Mouse (Mus musculus) liver, embryonic 15.5 days (tissue): ENCODE results near the gene Aipl1. TPM values are rescaled to one million over a fixed set of nuclear protein-coding genes. Genes with fewer than 3 reads are reported as not detected.

ENCODE experiments used
- ATAC-seq: fragments of 200-750 bp; cut with Nextera tagmentation; 2 replicates; pipeline ENCODE4 v1.8.0; 2017; ENCODE audit warnings: moderate number of reproducible peaks, mild to moderate bottlenecking, moderate library complexity; ENCODE audit not compliant: insufficient read depth
- H3K27ac ChIP-seq: fragments of 300-500 bp; sonication (generic); replicated peaks from 2 replicates; pipeline ENCODE4 v1.5.1; 2015; ENCODE audit warnings: mild to moderate bottlenecking, inconsistent platforms
- H3K27me3 ChIP-seq: fragments of 300-500 bp; sonication (generic); 2 replicates; pipeline ENCODE4 v1.6.1; 2015; ENCODE audit warnings: mild to moderate bottlenecking, inconsistent platforms
- H3K36me3 ChIP-seq: fragments of 300-500 bp; sonication (generic); replicated peaks from 2 replicates; pipeline ENCODE4 v1.6.1; 2015; ENCODE audit warnings: moderate library complexity, mild to moderate bottlenecking, inconsistent platforms
- H3K4me1 ChIP-seq: fragments of 300-500 bp; sonication (generic); replicated peaks from 2 replicates; pipeline ENCODE4 v1.6.1; 2015; ENCODE audit warnings: inconsistent platforms
- H3K4me2 ChIP-seq: fragments of 300-500 bp; sonication (generic); 2 replicates; pipeline ENCODE4 v1.6.1; 2015; ENCODE audit warnings: moderate library complexity, mild to moderate bottlenecking, inconsistent platforms
- H3K4me3 ChIP-seq: fragments of 300-500 bp; sonication (generic); replicated peaks from 2 replicates; pipeline ENCODE4 v1.5.1; 2015; ENCODE audit warnings: mild to moderate bottlenecking, inconsistent platforms
- H3K9ac ChIP-seq: fragments of 300-500 bp; sonication (generic); 2 replicates; pipeline ENCODE4 v1.6.1; 2015; ENCODE audit warnings: moderate library complexity, mild to moderate bottlenecking, inconsistent platforms
- H3K9me3 ChIP-seq: fragments of 300-500 bp; sonication (generic); replicated peaks from 2 replicates; pipeline ENCODE4 v1.6.1; 2016; ENCODE audit warnings: inconsistent platforms
- WGBS: fragments of 180-500 bp; shearing (Covaris S2); methylation state at CpG from one replicate; pipeline ENCODE4 v1.1.7; 2015; ENCODE audit warnings: mixed read lengths; ENCODE audit not compliant: insufficient replicate concordance; 5-methylcytosine and 5-hydroxymethylcytosine counted together
- polyA plus RNA-seq: library from polyadenylated mRNA; unstranded; fragments of >200 nt; fragmentation: Nextera tagmentation; extraction: Ambion mirVana; gene quantifications from 2 replicates; pipeline ENCODE4 v1.2.1, GENCODE M21; 2015

Gene Aipl1
- polyA plus RNA-seq: 0.05 and 0.14 TPM in 2 replicates

DNA sequence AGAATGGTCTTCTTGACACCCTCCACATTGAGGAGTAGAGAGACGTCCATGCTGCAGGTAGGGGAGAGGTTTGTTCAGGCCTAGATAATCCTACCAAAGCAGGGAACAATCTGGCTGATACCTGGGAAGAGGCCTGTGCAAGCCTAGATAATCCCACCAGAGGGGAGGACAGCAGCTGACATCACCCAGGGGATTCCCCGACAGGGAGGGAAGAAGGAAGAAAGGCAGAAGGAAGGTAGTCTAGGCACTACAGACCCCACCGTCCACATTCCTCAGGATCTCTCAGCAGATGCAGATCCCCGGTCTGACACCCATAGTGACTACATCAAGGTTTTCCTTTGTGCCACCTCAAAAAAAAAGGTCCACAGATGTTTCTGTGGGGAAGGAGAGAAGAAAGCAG lies at the start of gene Aipl1:
Aipl1 (minus strand) TSS at position 101 of the 400 bp plus-strand sequence.
- 36% methylated on average over 4 of the region's 4 CpGs for WGBS
- H3K36me3 ChIP-seq: no peaks in the 10 kb centered on the region
- peaks cover 13% of the 10 kb centered on the region for H3K4me1 ChIP-seq
- H3K4me2 ChIP-seq: no peak within 1 kb of the TSS
- H3K4me3 ChIP-seq: no peak within 1 kb of the TSS
- H3K9me3 ChIP-seq: no peaks in the 10 kb centered on the region
- ATAC-seq: no peak
- H3K9ac ChIP-seq: no peak within 1 kb of the TSS
- H3K27ac ChIP-seq: no peak within 1 kb of the TSS
- peaks cover 18% of the 10 kb centered on the region for H3K27me3 ChIP-seq

DNA sequence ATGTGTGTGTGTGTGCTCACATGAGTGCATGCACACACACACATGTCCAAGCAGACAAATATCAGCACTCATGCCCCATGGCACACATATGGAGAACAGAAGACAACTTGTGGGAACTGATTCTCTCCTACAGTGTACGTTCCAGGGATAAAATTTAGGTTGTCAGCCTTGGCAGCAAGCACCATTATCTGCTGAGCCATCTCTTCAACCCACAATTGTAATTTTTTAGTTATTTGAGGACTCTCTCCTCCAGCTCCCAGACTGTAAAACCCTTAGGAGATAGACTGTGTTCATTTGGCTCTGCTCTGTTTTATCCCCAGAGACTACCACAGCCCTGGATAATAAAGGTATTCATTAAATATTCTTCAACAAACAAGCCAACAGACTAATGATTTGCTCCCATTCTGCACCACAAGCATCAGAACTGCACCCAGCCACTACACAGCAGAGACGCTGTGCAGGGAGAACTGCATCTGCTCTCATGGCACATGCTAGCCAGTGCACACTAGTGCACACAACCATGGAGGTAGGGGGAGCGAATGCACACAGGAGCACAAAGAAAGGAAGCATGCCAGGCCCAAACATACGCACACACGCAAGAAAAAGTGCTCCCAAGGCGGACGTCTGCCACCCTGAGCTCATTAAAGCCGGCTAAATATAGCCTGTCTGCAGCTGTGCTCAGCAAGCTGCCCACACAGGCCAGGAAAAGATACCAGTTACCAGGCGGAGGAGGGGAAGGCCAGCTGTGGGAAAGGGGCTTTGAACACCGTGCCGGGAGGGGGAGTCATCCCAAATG lies 49.1 kb upstream of the Aipl1 start:
- no peak for ATAC-seq
- no peaks in the 10 kb centered on the region for H3K9me3 ChIP-seq
- no peaks in the 10 kb centered on the region for H3K27me3 ChIP-seq
- H3K27ac ChIP-seq: no peak overlapping the region
- no peak overlapping the region for H3K9ac ChIP-seq
- WGBS: 45% methylated on average over 11 of the region's 11 CpGs
- no peaks in the 10 kb centered on the region for H3K36me3 ChIP-seq
- no peak overlapping the region for H3K4me3 ChIP-seq
- H3K4me2 ChIP-seq: no peak overlapping the region
- no peaks in the 10 kb centered on the region for H3K4me1 ChIP-seq

- Histone ChIP-seq H3K27me3 (no peaks in the 10 kb centered on the region), H3K36me3 (no peaks in the 10 kb centered on the region), H3K4me2 (no peak overlapping the region), H3K4me3 (no peak overlapping the region), H3K9me3 (no peaks in the 10 kb centered on the region), H3K27ac (no peak overlapping the region), H3K9ac (no peak overlapping the region), H3K4me1 (no peaks in the 10 kb centered on the region)
- 79% methylated on average over 15 of the region's 15 CpGs for WGBS
- ATAC-seq: no peak
Measured at GRCm38 (mm10) chr11:72084337-72084736, 47.0 kb upstream of the Aipl1 start.

DNA sequence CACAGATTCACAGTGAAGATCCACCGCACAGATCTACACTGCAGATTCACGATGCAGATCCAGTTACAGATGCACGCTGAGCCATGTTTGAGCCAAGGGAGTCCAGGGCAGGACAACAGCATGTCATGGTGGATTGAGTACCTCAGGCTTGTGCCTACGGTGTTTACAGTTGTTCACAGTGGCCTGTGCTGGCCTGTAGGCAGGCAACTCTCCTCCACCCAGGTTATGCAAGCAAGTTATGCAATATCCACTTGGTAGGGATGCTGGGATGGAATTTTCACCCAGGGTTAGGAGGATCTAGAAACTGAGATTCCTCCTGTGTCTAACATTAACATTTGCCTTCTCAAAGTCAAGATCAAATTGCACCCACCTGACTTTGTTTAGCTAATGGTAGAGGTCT lies 45.3 kb upstream of the Aipl1 start:
- 67% methylated on average over 4 of the region's 4 CpGs for WGBS
- Histone ChIP-seq H3K27ac (no peak overlapping the region), H3K4me1 (no peaks in the 10 kb centered on the region), H3K36me3 (no peaks in the 10 kb centered on the region), H3K4me3 (no peak overlapping the region), H3K9ac (no peak overlapping the region), H3K27me3 (no peaks in the 10 kb centered on the region), H3K9me3 (no peaks in the 10 kb centered on the region), H3K4me2 (no peak overlapping the region)
- no peak for ATAC-seq

GRCm38 (mm10) chr11:72080461-72080860 lies 43.2 kb upstream of the Aipl1 start:
- 65% methylated on average over 6 of the region's 6 CpGs for WGBS
- Histone ChIP-seq H3K9me3 (no peaks in the 10 kb centered on the region), H3K4me2 (no peak overlapping the region), H3K27ac (no peak overlapping the region), H3K36me3 (no peaks in the 10 kb centered on the region), H3K4me3 (no peak overlapping the region), H3K9ac (no peak overlapping the region), H3K27me3 (no peaks in the 10 kb centered on the region), H3K4me1 (no peaks in the 10 kb centered on the region)
- ATAC-seq: no peak

- H3K36me3 ChIP-seq: no peaks in the 10 kb centered on the region
- no peaks in the 10 kb centered on the region for H3K4me1 ChIP-seq
- no peak overlapping the region for H3K4me2 ChIP-seq
- no peak for ATAC-seq
- no peak overlapping the region for H3K27ac ChIP-seq
- no peaks in the 10 kb centered on the region for H3K27me3 ChIP-seq
- no peak overlapping the region for H3K4me3 ChIP-seq
- H3K9ac ChIP-seq: no peak overlapping the region
- 45% methylated on average over 4 of the region's 4 CpGs for WGBS
- no peaks in the 10 kb centered on the region for H3K9me3 ChIP-seq
Measured at GRCm38 (mm10) chr11:72078647-72079046, 41.3 kb upstream of the Aipl1 start.

- no peaks in the 10 kb centered on the region for H3K27me3 ChIP-seq
- H3K27ac ChIP-seq: no peak overlapping the region
- no peaks in the 10 kb centered on the region for H3K36me3 ChIP-seq
- H3K9ac ChIP-seq: no peak overlapping the region
- no peak overlapping the region for H3K4me2 ChIP-seq
- no peaks in the 10 kb centered on the region for H3K9me3 ChIP-seq
- ATAC-seq: no peak
- no peaks in the 10 kb centered on the region for H3K4me1 ChIP-seq
- 41% methylated on average over 3 of the region's 3 CpGs for WGBS
- no peak overlapping the region for H3K4me3 ChIP-seq
Measured at GRCm38 (mm10) chr11:72078056-72078455, 40.7 kb upstream of the Aipl1 start.

DNA sequence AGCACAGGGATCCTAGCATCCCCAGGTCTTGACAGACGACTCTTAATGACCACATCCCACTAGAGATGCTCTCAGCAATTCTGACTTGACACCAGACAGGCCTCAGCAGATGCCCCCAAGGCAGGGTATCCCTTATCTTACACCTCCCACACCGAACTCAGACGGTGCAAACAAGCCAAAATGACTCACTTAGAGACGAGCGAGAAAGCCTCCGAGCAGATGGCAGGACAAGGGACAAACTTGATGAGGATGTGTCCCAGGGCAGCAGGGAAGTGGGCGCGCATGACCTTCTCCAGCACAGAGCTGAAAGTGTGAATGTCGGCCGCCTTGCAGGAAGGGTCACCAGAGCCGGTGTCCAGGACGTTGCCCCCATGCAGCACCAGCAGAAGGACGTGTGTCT lies 36.9 kb upstream of the Aipl1 start:
- ATAC-seq: no peak
- Histone ChIP-seq H3K27ac (no peak overlapping the region), H3K36me3 (no peaks in the 10 kb centered on the region), H3K4me2 (no peak overlapping the region), H3K27me3 (no peaks in the 10 kb centered on the region), H3K9me3 (no peaks in the 10 kb centered on the region), H3K4me1 (no peaks in the 10 kb centered on the region), H3K4me3 (no peak overlapping the region), H3K9ac (no peak overlapping the region)
- WGBS: 65% methylated on average over 13 of the region's 13 CpGs

DNA sequence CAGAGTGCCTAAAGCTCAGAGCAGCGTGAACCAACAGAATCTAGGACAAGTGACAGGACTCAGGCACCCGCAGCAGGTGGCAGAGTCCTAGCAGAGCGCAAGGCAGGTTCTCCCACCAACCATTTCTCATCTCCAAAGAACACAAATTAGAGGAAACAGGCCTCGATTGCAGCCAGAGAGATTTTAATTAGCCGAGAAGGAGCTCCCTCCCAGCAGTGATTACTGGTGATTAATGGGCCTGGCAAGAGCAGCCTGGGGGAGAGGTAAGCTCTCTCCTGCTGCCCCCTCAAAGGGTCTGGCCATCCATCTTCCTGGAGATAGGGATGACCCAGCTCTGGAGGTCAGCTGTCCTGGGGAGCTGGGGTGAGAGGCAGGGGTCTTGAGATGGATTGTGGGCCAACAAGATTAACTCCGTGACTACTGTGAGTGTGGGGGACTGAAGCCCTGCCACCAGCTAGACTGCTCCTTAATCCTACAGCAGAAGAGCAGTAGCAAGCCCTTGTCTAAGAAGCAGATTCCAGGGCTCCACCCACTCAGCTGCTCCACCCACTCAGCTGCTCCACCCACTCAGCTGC lies 35.1 kb upstream of the Aipl1 start:
- Histone ChIP-seq H3K4me1 (no peaks in the 10 kb centered on the region), H3K27ac (no peak overlapping the region), H3K9ac (no peak overlapping the region), H3K9me3 (no peaks in the 10 kb centered on the region), H3K4me2 (no peak overlapping the region), H3K27me3 (no peaks in the 10 kb centered on the region), H3K4me3 (no peak overlapping the region), H3K36me3 (no peaks in the 10 kb centered on the region)
- WGBS: 35% methylated on average over 6 of the region's 6 CpGs
- ATAC-seq: no peak

- WGBS: 72% methylated on average over 9 of the region's 9 CpGs
- no peaks in the 10 kb centered on the region for H3K9me3 ChIP-seq
- H3K4me1 ChIP-seq: no peaks in the 10 kb centered on the region
- H3K4me2 ChIP-seq: no peak overlapping the region
- ATAC-seq: no peak
- H3K27ac ChIP-seq: no peak overlapping the region
- H3K27me3 ChIP-seq: no peaks in the 10 kb centered on the region
- H3K36me3 ChIP-seq: no peaks in the 10 kb centered on the region
- H3K4me3 ChIP-seq: no peak overlapping the region
- H3K9ac ChIP-seq: no peak overlapping the region
Measured at GRCm38 (mm10) chr11:72070733-72071132, 33.4 kb upstream of the Aipl1 start.

DNA sequence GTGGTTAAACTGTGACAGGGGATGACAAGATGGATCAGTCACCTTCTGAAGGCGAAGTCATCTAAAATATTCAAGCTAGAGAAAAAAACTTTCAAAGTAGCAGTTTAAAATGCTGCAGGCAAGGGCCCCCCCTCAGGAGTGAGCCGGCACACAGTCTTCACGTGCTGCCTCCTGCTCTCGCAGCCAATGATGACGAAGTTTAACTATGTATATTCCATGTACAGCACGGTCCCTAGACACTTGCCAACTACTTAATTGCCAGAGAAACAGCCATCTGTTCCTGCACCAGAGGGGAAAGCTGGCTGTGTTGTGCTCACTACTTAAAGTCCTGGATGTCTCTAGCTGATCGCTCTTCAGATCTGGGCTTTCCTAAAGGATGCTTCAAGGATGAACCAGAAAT lies 30.7 kb upstream of the Aipl1 start:
- H3K36me3 ChIP-seq: no peaks in the 10 kb centered on the region
- H3K4me3 ChIP-seq: no peak overlapping the region
- 65% methylated on average over 7 of the region's 7 CpGs for WGBS
- no peak for ATAC-seq
- no peak overlapping the region for H3K27ac ChIP-seq
- H3K4me1 ChIP-seq: no peaks in the 10 kb centered on the region
- H3K27me3 ChIP-seq: no peaks in the 10 kb centered on the region
- no peak overlapping the region for H3K9ac ChIP-seq
- H3K9me3 ChIP-seq: no peaks in the 10 kb centered on the region
- H3K4me2 ChIP-seq: no peak overlapping the region

GRCm38 (mm10) chr11:72067326-72067725 lies 30.0 kb upstream of the Aipl1 start:
- Histone ChIP-seq H3K4me3 (no peak overlapping the region), H3K27me3 (no peaks in the 10 kb centered on the region), H3K4me1 (no peaks in the 10 kb centered on the region), H3K27ac (no peak overlapping the region), H3K36me3 (no peaks in the 10 kb centered on the region), H3K4me2 (no peak overlapping the region), H3K9ac (no peak overlapping the region), H3K9me3 (no peaks in the 10 kb centered on the region)
- 58% methylated on average over 5 of the region's 5 CpGs for WGBS
- ATAC-seq: no peak
